Mouse (Mus musculus) v-Abl transformed pro-B cells (cell line): Measurements from ENCODE around the gene Cblc.

Source experiments
- in situ Hi-C, 2 experiments: fragments of 400-800 bp; cut with MboI; formaldehyde crosslinking; loops; one replicate each; pipeline ENCODE4 v1.15.1; 2025; ENCODE audit not compliant: unreplicated experiment in 2 of 2

Gene Cblc

GRCm38 (mm10) chr7:19755851-19756786 lies 40.5 kb downstream of the Cblc start:
- in situ Hi-C loops: no loop called here

- in situ Hi-C loops: no loop called here
Observed at GRCm38 (mm10) chr7:19755008-19755407, 41.6 kb downstream of the Cblc start.

GRCm38 (mm10) chr7:19754065-19754464 lies 42.5 kb downstream of the Cblc start:
- in situ Hi-C loops: no loop called here

- in situ Hi-C loops: no loop called here
Observed at GRCm38 (mm10) chr7:19753587-19753986, 43.0 kb downstream of the Cblc start.

GRCm38 (mm10) chr7:19752652-19753051 lies 44.0 kb downstream of the Cblc start:
- in situ Hi-C loops: no loop called here

GRCm38 (mm10) chr7:19751070-19751383 lies 45.6 kb downstream of the Cblc start:
- in situ Hi-C loops: no loop called here

- in situ Hi-C loops: no loop called here
Observed at GRCm38 (mm10) chr7:19750217-19751069, 46.2 kb downstream of the Cblc start, which contains the start of gene Nectin2. TSS of gene Nectin2 (minus strand) at chr7:19750483.

GRCm38 (mm10) chr7:19749389-19750216 lies 47.0 kb downstream of the Cblc start:
- in situ Hi-C loops: no loop called here

GRCm38 (mm10) chr7:19748219-19749195 lies 48.1 kb downstream of the Cblc start:
- in situ Hi-C loops: no loop called here

- in situ Hi-C loops: no loop called here
Observed at GRCm38 (mm10) chr7:19747420-19748218, 49.0 kb downstream of the Cblc start.

- in situ Hi-C loops: no loop called here
Observed at GRCm38 (mm10) chr7:19746426-19747201, 50.0 kb downstream of the Cblc start.

GRCm38 (mm10) chr7:19745971-19746370 lies 50.6 kb downstream of the Cblc start:
- in situ Hi-C loops: no loop called here

GRCm38 (mm10) chr7:19744590-19745385 lies 51.8 kb downstream of the Cblc start:
- in situ Hi-C loops: no loop called here

- in situ Hi-C loops: no loop called here
Observed at GRCm38 (mm10) chr7:19743791-19744190, 52.8 kb downstream of the Cblc start.

GRCm38 (mm10) chr7:19742468-19742867 lies 54.1 kb downstream of the Cblc start:
- in situ Hi-C loops: no loop called here

GRCm38 (mm10) chr7:19741329-19742031 lies 55.1 kb downstream of the Cblc start:
- in situ Hi-C loops: no loop called here

- in situ Hi-C loops: no loop called here
Observed at GRCm38 (mm10) chr7:19740269-19740668, 56.3 kb downstream of the Cblc start.
